Mouse (Mus musculus): ENCODE data around the gene Ttf2.
A peak's percentile ranks its signal among the peaks of the same experiment; 100 is the strongest.

Gene Ttf2

DNA sequence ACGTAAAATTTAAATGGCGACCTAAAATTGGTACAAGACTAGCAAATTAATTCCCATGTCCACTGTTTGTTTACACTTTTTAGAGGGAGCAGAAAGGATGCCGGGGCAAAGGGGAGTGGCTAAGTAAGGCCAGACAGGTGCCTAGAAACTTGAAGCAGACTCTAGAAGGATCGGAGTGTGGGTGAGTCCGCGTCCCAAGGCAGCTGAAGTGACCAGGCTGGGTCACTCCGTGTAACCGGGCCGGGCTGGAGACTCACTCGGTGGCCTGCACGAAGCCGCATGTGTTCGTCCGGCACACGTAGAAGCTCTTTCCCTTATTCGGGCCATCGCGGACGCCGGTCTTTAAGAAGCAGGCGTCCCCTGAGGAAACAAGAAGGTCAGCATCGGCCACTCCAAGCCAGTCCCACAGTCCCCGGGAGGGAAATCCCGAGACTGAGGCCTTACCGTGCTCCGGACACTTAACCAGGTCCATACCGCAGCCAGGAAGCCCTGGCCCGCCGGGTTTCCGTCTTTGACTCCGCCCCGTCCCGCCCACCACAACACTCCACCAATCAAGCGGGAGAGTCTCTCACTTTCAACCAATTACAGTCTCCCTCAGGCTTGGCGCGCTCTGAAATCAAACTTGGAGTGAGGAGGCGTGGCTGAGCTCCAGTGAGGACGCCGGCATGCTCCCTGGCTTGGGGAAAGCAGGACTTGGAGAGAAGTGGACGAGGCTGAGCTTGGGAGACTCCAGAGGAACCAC lies at the start of gene Ttf2:
Gene Ttf2 (minus strand): TSS at position 488 of the 742 bp plus-strand sequence.
- DNase-seq = peak; percentile 96

- DNase-seq = no peak
Observed at GRCm38 (mm10) chr3:101018494-101018893, 49.0 kb upstream of the Ttf2 start.

- no peak for DNase-seq
Observed at GRCm38 (mm10) chr3:101016050-101016449, 46.6 kb upstream of the Ttf2 start.

DNA sequence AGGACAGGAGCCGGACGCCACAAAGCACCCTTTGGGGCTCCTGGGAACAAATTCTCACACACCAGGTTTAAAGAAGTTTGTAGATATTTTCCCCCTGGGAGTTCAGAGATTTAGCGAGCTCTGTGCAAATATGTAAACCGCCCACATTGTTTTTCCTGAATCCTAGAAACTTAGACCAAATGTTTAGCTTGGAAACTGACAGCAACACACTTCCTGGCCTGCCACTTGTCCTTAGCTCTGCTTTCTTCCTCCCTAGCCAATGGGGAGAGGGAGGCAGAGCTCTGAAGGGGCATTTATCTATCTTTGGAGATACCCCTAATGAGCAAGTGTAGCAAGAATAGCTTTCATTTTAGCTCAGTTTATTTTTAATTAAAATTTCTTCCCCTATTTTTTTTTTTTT lies 45.8 kb upstream of the Ttf2 start:
- DNase-seq = no peak

DNA sequence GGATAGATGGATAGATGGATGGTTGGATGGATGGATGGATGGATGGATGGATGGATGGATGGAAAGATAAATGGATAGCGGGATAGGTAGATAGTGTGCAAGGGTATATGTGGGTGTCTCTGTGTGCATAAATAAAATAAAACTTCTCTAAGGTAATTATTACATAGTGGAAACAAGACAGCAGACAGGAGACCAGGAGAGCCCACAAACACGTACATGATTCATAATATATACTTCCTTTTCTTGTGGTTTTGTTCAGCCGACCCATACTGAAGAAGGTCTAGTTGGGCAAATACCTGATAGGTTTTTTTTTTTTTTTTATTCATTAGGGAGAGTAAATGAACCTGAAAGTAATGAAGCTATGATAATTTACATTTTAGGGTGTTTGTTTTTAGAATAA lies 44.1 kb upstream of the Ttf2 start:
- DNase-seq = no peak

GRCm38 (mm10) chr3:101013005-101013404 lies 43.5 kb upstream of the Ttf2 start:
- no peak for DNase-seq

- DNase-seq = no peak
Observed at GRCm38 (mm10) chr3:101012597-101012996, 43.1 kb upstream of the Ttf2 start.

DNA sequence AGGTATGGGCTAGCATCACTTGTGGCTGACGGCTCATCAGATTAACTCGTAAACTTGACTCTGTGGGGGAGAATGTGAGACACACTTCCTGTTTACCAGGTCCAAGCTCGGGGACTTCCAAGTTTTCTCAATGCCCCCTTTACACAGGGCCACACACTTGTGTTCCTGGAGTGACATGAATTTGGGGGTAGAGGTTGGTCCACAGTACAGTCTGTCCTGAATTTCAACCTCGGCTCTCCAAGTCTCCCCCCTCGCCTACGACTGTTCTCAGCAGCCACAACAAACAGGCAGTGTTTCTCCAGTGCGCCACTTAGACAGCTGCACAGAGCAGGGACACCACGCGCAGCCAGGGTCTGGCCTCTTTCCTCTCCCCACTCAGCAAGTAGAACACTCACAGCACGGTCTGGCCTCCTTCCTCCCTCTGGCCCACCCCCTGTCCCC lies 42.7 kb upstream of the Ttf2 start:
- peak; percentile 18 to 33 for DNase-seq

DNA sequence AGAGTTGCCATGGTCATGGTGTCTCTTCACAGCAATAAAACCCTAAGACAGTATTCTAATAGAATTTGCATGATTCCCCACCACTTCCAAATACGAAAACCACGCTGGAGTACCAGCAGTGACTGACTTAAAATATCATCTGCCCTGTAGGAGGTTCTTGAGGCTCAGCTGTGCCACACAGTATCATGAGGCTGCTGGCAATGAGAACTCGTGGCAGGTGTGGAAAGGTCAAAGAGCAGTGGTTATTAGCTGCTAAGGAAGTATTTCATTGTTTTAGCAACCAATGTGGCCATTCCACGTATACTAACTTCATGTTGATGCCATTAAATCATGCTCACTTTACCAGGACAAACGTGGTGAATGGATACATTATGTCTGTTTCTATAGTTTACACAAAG lies 41.7 kb upstream of the Ttf2 start:
- DNase-seq = no peak

- DNase-seq = no peak
Observed at GRCm38 (mm10) chr3:101010589-101011202, 41.2 kb upstream of the Ttf2 start.

DNA sequence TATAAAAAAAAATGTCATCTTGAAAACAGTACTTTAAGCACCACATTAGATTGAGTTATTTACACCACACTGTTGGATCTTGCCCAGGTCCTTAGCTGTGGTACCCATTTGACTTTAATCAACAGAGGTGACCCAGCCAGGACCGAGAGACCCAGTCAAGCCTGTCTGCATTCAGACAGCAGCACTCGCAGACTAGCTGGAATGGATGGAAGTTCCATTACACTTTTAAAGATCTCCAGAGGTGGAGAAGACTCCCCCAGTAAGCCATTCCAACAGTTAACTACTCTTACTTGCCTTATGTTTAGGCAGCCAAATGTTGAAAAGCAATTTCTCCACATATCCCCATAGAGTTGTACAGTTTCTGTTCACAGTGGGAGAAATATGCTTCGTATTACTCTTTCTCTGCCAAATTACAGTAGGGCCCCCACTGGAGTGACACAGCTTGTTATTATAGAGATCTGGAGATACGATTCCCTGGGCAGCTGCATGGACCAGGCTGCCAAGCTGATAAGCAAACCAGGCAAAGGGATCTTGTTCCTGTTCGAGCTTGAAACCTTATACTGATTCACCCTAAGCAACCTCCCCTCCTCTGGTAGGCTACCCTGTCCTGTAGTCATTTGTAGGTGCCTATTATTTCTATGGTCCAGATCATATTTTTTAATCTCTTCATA lies 37.8 kb upstream of the Ttf2 start:
- no peak for DNase-seq

DNA sequence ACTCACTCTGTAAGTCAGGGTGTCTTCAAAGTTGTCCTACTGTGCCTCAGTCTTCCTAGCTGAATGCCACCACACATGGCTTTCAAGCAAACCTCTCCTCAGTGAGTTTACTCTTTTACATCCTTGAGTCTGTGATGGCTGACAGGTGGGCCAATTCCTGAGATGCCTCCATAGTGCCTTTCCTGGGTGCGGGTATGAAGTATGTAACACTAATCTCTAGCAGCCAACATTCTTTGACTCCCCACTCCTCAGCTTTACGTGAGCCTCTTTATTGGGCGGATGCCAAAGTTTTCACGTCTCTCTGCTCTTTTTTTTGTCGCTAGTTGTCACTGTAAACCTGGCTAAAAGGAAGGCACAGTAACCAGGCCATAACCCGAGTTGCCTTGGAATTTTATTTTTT lies 35.9 kb upstream of the Ttf2 start:
- no peak for DNase-seq

DNA sequence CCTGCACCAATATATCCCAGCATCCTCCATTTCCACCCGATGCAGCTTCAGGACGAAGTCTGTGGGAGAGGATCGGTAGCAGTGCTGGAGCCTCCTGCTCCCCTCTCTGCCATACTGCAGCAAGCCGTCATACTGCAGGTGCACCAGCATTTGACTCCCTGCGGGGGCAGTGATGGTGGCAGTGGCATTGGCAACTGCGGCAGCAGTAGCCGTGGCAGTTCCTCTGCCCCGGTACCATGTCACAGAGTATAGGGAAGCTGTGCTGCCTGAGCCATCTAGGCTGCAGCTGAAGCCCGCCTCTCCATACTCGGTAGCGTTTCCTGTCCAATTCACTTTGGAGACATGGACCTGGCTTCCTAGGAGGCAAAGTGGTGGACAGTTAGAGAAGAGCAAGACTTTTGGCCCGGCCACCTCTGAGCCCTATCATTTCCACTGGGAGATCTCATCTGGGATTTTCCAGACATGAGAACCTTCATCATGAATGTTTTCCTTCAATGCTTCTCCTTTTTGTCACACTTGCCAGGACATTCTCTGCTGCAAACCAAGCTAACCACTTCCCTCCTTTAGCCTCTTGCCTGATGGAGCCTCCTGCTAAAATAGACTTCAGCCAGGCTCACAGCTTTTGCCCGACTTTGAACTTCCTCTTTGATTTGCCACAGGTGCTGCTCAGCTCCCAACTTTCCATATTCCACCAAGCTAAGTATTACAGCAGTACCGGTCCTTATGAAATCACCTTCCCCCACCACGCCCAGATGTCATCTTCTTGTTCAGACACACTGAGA lies 34.3 kb upstream of the Ttf2 start:
- DNase-seq = no peak

DNA sequence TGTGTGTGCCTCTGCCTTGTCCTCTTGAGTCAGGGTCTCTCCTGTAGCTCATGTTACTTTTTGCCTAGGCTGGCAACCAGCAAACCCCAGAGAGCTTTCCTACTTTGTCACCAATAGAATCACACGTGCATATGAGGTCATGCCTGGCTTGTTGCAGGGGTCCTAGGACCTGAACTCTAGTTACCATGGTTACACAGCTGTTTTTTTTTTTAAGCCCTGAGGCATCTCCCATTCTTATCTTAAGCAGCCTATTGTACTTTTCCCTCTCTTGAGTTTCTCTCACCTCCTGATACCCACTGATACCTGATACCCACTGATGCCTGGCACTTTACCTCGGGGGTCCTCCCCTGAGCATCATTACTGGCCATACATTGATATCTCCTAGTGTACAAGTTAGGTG lies 30.3 kb upstream of the Ttf2 start:
- no peak for DNase-seq

- DNase-seq = peak; percentile 73 to 80
Observed at GRCm38 (mm10) chr3:100998904-100999340, 29.5 kb upstream of the Ttf2 start.

DNA sequence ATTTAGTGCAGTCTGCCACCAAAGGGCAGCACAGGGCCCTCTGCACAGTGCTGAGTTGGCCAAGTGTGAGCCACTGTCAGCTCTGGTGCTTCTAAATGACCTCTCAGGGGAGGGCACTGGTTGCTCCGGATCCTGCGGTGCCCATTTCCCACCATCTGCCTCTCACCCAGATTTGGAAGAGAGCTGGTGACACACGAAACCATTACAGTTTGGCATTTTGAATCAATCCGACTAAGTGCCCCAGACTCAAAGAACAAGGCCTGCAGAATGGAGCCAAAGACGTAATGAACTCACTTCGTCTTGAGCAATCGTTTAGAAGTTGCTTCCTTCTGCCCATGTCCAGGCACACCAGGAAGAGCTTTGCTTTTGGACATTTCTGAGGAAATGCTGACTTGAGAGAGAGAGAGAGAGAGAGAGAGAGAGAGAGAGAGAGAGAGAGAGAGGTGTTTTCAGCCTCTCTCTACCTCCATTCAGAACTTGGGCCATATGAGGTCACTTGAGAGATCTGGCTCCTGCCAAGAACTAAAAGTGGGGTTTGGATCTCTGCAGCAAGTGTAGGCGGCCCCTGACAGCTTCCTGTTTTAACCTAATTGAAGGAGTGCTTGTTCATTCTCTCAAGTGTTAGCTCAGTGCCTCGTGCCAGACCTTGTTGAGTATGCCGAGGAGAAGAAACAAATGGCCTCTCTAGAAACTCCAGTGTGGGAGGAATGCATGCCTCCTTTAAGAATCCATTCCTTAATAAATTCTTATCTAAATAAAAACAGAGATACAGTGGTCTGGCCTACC lies 28.5 kb upstream of the Ttf2 start:
- peak; percentile 24 to 52 for DNase-seq

- DNase-seq = no peak
Observed at GRCm38 (mm10) chr3:100994252-100994651, 24.8 kb upstream of the Ttf2 start.

DNA sequence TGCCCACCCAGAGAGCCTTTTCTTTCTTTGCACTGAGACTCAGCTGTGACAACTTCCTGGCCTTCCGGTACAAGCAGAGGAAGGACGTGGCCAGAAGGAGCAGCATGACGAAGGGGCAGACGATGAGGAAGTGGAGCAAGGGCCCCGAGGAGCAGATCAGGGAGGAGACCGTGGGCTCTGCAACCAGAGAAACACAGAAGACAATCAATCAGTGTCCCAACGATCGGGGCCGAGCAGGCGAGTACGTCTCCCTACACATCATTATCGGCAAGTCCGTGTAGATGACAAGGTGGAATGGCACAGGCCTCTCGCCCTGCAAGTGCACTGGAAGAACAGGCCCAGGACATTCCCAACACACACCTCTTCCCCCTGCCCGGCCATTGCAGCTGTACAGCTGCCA lies 24.3 kb upstream of the Ttf2 start:
- peak; percentile 16 to 46 for DNase-seq

DNA sequence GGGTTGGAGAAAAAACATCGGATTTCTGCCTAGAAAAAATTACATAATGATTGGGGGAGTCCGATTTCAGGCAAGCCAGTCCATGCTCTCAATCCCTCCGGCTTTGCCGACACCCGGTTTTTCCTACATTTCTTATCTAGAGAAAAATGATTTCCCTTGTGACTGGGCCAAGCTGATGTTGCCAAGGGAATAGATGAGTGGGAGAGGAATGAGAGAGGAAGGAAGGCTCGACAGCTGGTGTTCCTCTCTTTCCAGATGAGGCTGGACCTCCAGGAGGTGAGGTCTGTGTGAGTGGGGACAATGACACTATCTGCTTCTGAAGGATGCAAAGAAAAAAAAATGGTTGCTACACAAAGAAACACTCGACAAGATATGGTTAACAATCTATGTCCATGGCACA lies 23.7 kb upstream of the Ttf2 start:
- peak in 1 of 2 experiments; percentile 31 for DNase-seq

DNA sequence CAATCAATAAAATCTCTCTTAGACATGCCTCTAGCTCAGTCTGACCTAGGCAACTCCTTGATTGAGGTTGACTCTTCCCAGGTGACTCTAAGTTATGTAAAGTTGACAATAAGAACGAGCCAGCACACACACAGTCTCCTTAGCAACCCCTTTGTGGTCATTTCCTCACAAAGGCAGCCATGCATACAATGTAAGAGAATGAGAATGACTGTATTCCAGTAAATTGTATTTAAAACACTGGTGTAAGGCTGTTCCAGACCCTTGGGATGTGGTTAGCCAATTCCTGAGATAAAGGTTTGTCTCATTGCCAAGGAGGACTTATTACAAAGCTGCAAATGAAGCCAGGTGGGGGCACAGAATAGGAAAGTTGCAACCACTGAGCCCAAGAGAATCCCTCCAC lies 20.8 kb upstream of the Ttf2 start:
- DNase-seq = no peak

DNA sequence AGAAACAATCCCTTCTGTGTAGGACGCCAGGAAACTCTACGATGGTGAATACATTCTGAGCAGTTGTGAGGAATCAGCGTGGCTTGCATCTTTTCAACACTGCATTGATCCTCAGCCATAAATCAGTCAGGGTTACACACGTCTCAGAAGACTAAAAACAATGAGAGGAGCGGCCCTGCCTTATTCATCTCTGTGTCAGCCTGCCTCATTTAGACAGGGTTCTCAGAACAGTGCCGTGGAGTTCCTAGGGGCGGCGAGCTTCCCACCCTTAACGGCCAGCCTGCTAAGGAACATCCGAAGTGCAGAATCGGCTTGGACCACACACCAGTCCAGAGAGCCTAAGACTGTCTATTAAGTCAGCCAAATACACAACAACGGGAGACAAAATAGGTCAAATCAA lies 20.0 kb upstream of the Ttf2 start:
- DNase-seq = peak; percentile 52 to 59

GRCm38 (mm10) chr3:100979290-100979689 lies 9.8 kb upstream of the Ttf2 start:
- DNase-seq = no peak

Data from kidney, postnatal 4 days (tissue).